Mouse (Mus musculus): ENCODE measurements around the gene Tnnt3.

DNA sequence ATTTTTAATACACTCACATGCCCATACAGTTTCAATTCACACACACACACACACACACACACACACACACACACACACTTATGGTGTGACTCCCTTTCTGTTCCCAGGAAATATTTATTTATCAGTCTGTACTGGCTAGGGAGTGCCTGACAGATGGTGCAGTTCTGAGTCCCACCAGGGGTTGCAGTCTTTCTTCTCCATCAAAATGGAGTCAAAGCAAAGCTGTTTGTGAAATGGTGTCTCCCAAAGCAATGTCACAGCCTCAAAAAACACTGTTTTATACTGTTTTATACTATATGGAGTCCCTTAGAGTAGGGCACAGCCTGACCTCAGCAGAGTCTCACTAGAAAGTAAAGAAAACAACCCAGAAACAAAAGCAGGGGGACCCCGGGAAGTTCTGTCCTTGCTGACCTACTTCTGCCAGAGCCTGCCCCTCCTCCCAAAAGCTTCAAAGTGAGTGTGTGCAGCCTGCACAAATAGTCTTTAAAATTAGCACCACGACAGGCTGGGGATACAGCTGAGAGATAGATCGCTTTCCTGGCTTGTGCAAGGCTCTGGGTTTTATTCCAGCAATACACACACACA is 41.3 kb upstream of the Tnnt3 start:
- TF ChIP-seq UBTF (IDR thresholded peaks at IDR 0.05; ENCODE audit: low read depth, low read length) (no peak), CTCF (conservative IDR thresholded peaks at IDR 0.05 in 1 of 2, IDR thresholded peaks at IDR 0.05 in 1 of 2; ENCODE audit: low read depth in 2 of 2, low read length in 2 of 2) (no peak; a peak in 1 of 4 replicates), POLR2A (IDR thresholded peaks at IDR 0.05; ENCODE audit: low read depth, low read length) (no peak), KAT2A (IDR thresholded peaks at IDR 0.05; ENCODE audit: insufficient replicate concordance, low read length) (no peak), MYC (IDR thresholded peaks at IDR 0.05; ENCODE audit: low read depth, low read length) (no peak), CHD2 (IDR thresholded peaks at IDR 0.05; ENCODE audit: low read length) (no peak), E2F4 (IDR thresholded peaks at IDR 0.05; ENCODE audit: insufficient replicate concordance, low read depth, low read length) (no peak)

Data from CH12.LX (cell line).